Mouse (Mus musculus) cortical plate, adult 2 months (tissue): Measurements from ENCODE around the gene Mblac1.

ENCODE experiments used
- CTCF ChIP-seq: fragments of 200-500 bp; IDR thresholded peaks from 2 replicates; pipeline ENCODE4 v1.5.1; 2011; ENCODE audit warnings: mild to moderate bottlenecking, control low read depth, low read length; ENCODE audit not compliant: insufficient read depth; ENCODE audit errors: extremely low read depth
- POLR2A ChIP-seq: fragments of 200-500 bp; IDR thresholded peaks from 2 replicates; pipeline ENCODE4 v1.6.1; 2011; ENCODE audit warnings: mild to moderate bottlenecking, low read length, control low read depth; ENCODE audit not compliant: insufficient read depth; ENCODE audit errors: extremely low read depth

GRCm38 (mm10) chr5:138233778-138234177 lies 39.7 kb downstream of the Mblac1 start:
- no peak for TF ChIP-seq CTCF
- TF ChIP-seq POLR2A: no peak
